ENCODE assay signal across 16 mouse cellular contexts in genomic region chr9:47505956-47506355, GRCm38 (mm10). TPM values are rescaled to one million over a fixed set of nuclear protein-coding genes. Genes with fewer than 3 reads are reported as not detected.
DNase-seq lines count a peak whose midpoint lies in the region; ATAC-seq lines count a peak whose summit lies in the region.
"Had no signal": no experiment of that assay in that cellular context is flagged by ENCODE, and none has a peak within 500 bp of the region (broad histone marks: within the 10 kb centered on the region; RNA-seq: fewer than 3 reads in every experiment).

No protein-coding gene starts in this region.

- H3K4me1 ChIP-seq in hindbrain, embryonic 11.5 days (replicated peaks; ENCODE audit: control insufficient read depth, insufficient read depth, low read length), result no peaks in the 10 kb centered on the region
- H3K4me1 ChIP-seq in hindbrain, embryonic 14.5 days (replicated peaks; ENCODE audit: control insufficient read depth, insufficient read depth, low read length), result peaks cover 17% of the 10 kb centered on the region; the same call in 1 of the 2 replicates
- H3K4me1 ChIP-seq: heart, embryonic 10.5 days had no signal

- DNase-seq in hindbrain, embryonic 11.5 days (ENCODE audit: low spot score), result peak; percentile 17
- no peak for DNase-seq in hindbrain, embryonic 14.5 days (ENCODE audit: low spot score)
- peak; percentile 31 for DNase-seq in retina, embryonic 14.5 days (ENCODE audit: low spot score)
- DNase-seq in retina, postnatal 1 day, result no peak
- DNase-seq in mesoderm, embryonic 11.5 days (ENCODE audit: low read depth, low spot score), result peak; percentile 71
- DNase-seq in heart, adult 11 months, result no peak
- DNase-seq in MN1 (ENCODE audit: low spot score), result no peak
- DNase-seq: cerebellum, adult 8-10 months; forebrain, postnatal 0 days; gastrocnemius, postnatal 14 days; heart, postnatal 14 days; layer of hippocampus, adult 9-11 months; lung, adult 2 months; thymus, postnatal 14 days had no signal

- ATAC-seq in hindbrain, embryonic 11.5 days (ENCODE audit: low FRiP score), result no peak
- ATAC-seq in hindbrain, embryonic 14.5 days (ENCODE audit: low FRiP score), result no peak
- ATAC-seq: forebrain, postnatal 0 days had no signal

- no peak overlapping the region for H3K27ac ChIP-seq in hindbrain, embryonic 11.5 days (ENCODE audit: low read depth, low read length)
- no peak overlapping the region; the same call in 1 of the 2 replicates for H3K27ac ChIP-seq in hindbrain, embryonic 14.5 days
- H3K27ac ChIP-seq: embryonic facial prominence, embryonic 10.5 days; heart, embryonic 10.5 days had no signal

- no peak overlapping the region for H3K4me2 ChIP-seq in hindbrain, embryonic 11.5 days (replicated peaks; ENCODE audit: low read depth, low read length)
- no peak overlapping the region for H3K4me2 ChIP-seq in hindbrain, embryonic 14.5 days (replicated peaks)

- H3K9me3 ChIP-seq in hindbrain, embryonic 11.5 days (ENCODE audit: control insufficient read depth, low read length), result no peaks in the 10 kb centered on the region
- H3K9me3 ChIP-seq in hindbrain, embryonic 14.5 days (ENCODE audit: control insufficient read depth, low read length), result no peaks in the 10 kb centered on the region
- H3K9me3 ChIP-seq: embryonic facial prominence, embryonic 10.5 days; heart, embryonic 10.5 days had no signal

- WGBS in hindbrain, embryonic 11.5 days, result 37% methylated on average over 13 of the region's 13 CpGs
- 34% methylated on average over 13 of the region's 13 CpGs for WGBS in hindbrain, embryonic 14.5 days

- no peaks in the 10 kb centered on the region for H3K27me3 ChIP-seq in hindbrain, embryonic 11.5 days (ENCODE audit: control insufficient read depth, insufficient read depth, low read length)
- H3K27me3 ChIP-seq in hindbrain, embryonic 14.5 days (ENCODE audit: control insufficient read depth, insufficient read depth, low read length), result no peaks in the 10 kb centered on the region; the same call in 1 of the 2 replicates

- H3K4me3 ChIP-seq in hindbrain, embryonic 11.5 days (ENCODE audit: low read depth, low read length), result no peak overlapping the region
- H3K4me3 ChIP-seq in hindbrain, embryonic 14.5 days (replicated peaks; ENCODE audit: low read length), result no peak overlapping the region
- H3K4me3 ChIP-seq: embryonic facial prominence, embryonic 10.5 days; heart, embryonic 10.5 days had no signal

- no peaks in the 10 kb centered on the region for H3K36me3 ChIP-seq in hindbrain, embryonic 11.5 days (ENCODE audit: control insufficient read depth, insufficient read depth, low read length)
- H3K36me3 ChIP-seq in hindbrain, embryonic 14.5 days (replicated peaks; ENCODE audit: control insufficient read depth, insufficient read depth), result no peaks in the 10 kb centered on the region
- H3K36me3 ChIP-seq: embryonic facial prominence, embryonic 10.5 days; heart, embryonic 10.5 days had no signal

- no peak overlapping the region for H3K9ac ChIP-seq in hindbrain, embryonic 11.5 days (ENCODE audit: low read depth, low read length)
- H3K9ac ChIP-seq in hindbrain, embryonic 14.5 days, result no peak overlapping the region
- H3K9ac ChIP-seq: forebrain, postnatal 0 days had no signal

RNA-seq across cellular contexts. Expression of gene Cadm1, which starts 24.0 kb away (rescaled TPM):
- 150 and 160 TPM in 2 replicates for polyA plus RNA-seq in hindbrain, embryonic 11.5 days (2014; fragmentation: Nextera tagmentation; extraction: Ambion mirVana)
- 180 and 202 TPM in 2 replicates for polyA plus RNA-seq in hindbrain, embryonic 14.5 days (2014; fragmentation: Nextera tagmentation; extraction: Ambion mirVana)

Comparison
In these comparisons a context has a peak if more than half of its experiments do, and no peak if none do; other contexts are left out.
1. DNase-seq: peak in hindbrain, embryonic 11.5 days (single experiment), retina, embryonic 14.5 days (single experiment) and mesoderm, embryonic 11.5 days (single experiment); none in hindbrain, embryonic 14.5 days (single experiment), retina, postnatal 1 day (single experiment), heart, adult 11 months (single experiment) and MN1 (single experiment).